Mouse (Mus musculus): Measurements from ENCODE around the gene Acad10. TPM values are rescaled to one million over a fixed set of nuclear protein-coding genes. Genes with fewer than 3 reads are reported as not detected.

Gene Acad10
- total RNA-seq, 2 experiments from 2014 or later, result 2.2 to 2.5 TPM

DNA sequence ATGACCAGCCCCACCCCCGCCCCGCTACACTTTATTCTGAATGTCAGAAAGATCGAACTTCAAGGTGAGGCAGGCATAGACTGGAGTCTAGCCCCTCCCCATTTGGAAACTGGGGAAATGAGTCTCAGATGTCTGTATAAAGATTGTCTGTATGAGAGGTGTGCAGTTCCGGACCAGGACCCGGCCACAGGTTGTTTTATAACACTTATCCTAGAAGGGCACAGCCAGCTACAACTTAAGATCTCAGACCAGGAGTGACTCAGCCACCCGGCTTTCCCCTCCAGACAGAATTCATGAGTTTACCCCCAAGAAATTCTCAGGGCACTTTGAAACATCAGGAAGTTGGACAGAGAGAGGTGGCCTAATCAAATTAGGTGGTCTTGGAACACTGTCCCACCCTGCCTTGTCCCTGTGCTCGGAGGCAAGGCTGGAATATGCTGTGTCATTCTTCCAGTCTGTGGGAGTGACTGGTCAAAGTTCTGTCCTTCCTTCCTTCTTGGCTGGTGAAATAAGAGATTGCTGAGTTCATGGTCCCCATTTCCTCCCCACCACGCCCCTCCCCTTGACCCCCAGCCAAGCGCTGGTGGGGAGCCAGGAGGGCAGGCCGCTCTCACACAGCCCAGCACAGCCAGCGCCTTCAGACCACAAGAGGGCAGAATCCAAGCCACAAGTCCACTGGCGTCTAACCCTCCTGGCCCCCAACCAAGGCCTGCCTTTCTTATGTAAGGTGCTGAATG lies 76.4 kb downstream of the Acad10 start:
- DNase-seq (ENCODE audit: extremely low spot score in 1 of 2, low spot score in 2 of 2), result peak; percentile 63 to 93
- intact Hi-C loops (cut with DNase I), result no loop called here

DNA sequence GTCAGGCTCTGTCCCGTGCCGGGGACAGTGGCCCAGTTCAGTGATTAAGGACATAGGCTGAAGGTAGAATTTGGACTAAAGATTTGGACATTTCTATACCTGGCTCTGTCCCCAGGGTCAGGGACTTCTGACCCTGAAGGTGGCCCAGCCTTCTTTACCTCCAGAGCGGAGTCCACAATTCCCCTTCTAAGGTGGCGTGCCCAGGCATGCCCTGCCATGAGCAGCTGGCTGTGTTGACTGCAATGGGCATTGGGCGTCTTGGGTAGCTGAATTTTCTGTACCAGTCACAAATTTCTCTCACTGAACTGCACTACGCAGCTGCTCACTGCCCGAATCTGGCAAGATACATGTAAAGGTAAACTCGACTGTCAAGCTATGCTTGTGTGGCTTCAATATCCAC lies 78.4 kb downstream of the Acad10 start:
- intact Hi-C loops (cut with DNase I), result no loop called here
- DNase-seq (ENCODE audit: extremely low spot score in 1 of 2, low spot score in 2 of 2), result no peak

DNA sequence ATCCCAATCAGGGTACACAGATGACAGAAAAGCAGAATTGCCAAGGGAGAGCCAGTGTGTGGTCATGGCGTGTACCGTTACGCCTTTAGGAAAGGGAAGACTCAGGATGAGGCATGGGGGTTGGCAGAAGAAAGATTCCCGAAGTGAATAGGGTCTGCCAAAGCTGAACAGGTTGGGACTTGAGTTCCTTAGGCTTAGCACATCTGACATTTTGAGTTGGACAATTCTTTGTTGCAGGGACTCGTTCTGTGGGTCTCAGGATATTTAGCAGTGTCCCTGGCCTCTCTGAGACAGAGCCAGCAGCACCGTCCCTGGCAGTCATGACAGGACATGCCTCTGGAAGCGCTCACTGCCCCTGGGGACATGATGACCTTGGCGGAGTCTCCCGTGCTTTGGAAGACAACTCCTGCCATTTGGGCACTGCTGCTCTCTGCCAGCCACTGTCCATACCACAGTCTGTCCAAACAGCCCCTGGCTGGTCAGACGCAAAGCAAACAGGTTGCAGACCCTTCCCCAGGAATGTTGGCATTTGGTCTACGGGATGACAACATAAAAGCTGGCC lies 83.3 kb downstream of the Acad10 start:
- intact Hi-C loops (cut with DNase I), result no loop called here

GRCm38 (mm10) chr5:121575867-121576266 lies 84.4 kb downstream of the Acad10 start:
- intact Hi-C loops (cut with DNase I), result no loop called here
- no peak for DNase-seq (ENCODE audit: extremely low spot score in 1 of 2, low spot score in 2 of 2)

More for the DNA sequence above, 83.3 kb downstream of the Acad10 start:
- no peak for DNase-seq (ENCODE audit: extremely low spot score in 1 of 2, low spot score in 2 of 2)

DNA sequence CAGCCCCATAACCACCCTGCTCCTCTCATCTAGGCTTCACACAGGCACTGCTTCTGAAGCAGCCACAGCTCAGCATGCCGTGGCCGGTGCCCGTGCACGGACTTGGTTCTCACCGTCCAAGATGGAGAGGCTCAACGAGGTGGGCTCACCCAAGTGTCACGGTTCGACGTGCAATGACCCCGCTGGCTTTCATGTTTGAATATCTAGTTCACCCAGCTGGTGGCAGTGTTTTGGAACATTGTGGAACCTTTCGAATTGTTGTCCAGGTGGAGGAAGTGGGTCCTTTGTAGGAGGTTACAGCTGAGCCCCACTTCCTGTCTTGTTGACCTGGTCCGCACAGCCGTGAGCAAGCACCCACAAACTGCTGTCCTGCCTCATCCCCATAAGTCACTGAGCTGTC lies 86.2 kb downstream of the Acad10 start:
- intact Hi-C loops (cut with DNase I), result no loop called here
- DNase-seq (ENCODE audit: extremely low spot score in 1 of 2, low spot score in 2 of 2), result no peak

Other genes starting within 250 kb of the Acad10 start
- 1 to 10 TPM; 4.4 to 5.5 TPM for gene Tmem116, start 208.6 kb downstream of the Acad10 start, total RNA-seq (2021)
- gene Erp29, start 208.0 kb downstream of the Acad10 start, total RNA-seq (2021), result 100 to 1,000 TPM; 172 to 181 TPM
- gene Adam1b, start 157.1 kb downstream of the Acad10 start, total RNA-seq (2021), result not detected
- gene Adam1a, start 115.0 kb downstream of the Acad10 start, total RNA-seq (2021), result 1 to 10 TPM; 8.1 to 8.2 TPM
- not detected for gene Gm42878, start 115.0 kb downstream of the Acad10 start, total RNA-seq (2021)
- gene Mapkapk5, start 114.6 kb downstream of the Acad10 start, total RNA-seq (2021), result 10 to 100 TPM; 78.6 to 79.8 TPM
- 10 to 100 TPM; 71.5 to 72.7 TPM for gene Aldh2, start 66.7 kb downstream of the Acad10 start, total RNA-seq (2021)
- gene Acad12, start 41.6 kb downstream of the Acad10 start, total RNA-seq (2021), result 1 to 10 TPM; 4.0 to 5.4 TPM
- gene Brap, start within 50 bp of the Acad10 start, total RNA-seq (2021), result 10 to 100 TPM; 50.4 to 51.8 TPM
- 100 to 1,000 TPM; 264 to 274 TPM for gene Atxn2, start 50.8 kb upstream of the Acad10 start, total RNA-seq (2021)
- gene Sh2b3, start 177.1 kb upstream of the Acad10 start, total RNA-seq (2021), result 10 to 100 TPM; 17.1 to 17.3 TPM
- gene Pheta1, start 188.5 kb upstream of the Acad10 start, total RNA-seq (2021), result 10 to 100 TPM; 11.4 to 12.4 TPM